Mouse (Mus musculus) hindbrain, embryonic 16.5 days (tissue): Measurements from ENCODE around the gene Nemf. TPM values are rescaled to one million over a fixed set of nuclear protein-coding genes. Genes with fewer than 3 reads are reported as not detected.

ENCODE experiments used
- ATAC-seq: fragments of 200-750 bp; cut with Nextera tagmentation; 2 replicates; pipeline ENCODE4 v1.8.0; 2017; ENCODE audit warnings: moderate TSS enrichment, moderate library complexity
- H3K27ac ChIP-seq: fragments of 300-500 bp; sonication (generic); 2 replicates; pipeline ENCODE4 v1.5.1; 2014; ENCODE audit warnings: low read depth, mild to moderate bottlenecking, control low read depth, low read length, moderate library complexity
- H3K27me3 ChIP-seq: fragments of 300-500 bp; sonication (generic); replicated peaks from 2 replicates; pipeline ENCODE4 v1.6.1; 2014; ENCODE audit warnings: low read length; ENCODE audit not compliant: control insufficient read depth, insufficient read depth
- H3K36me3 ChIP-seq: fragments of 300-500 bp; sonication (generic); 2 replicates; pipeline ENCODE4 v1.6.1; 2014; ENCODE audit warnings: mild to moderate bottlenecking, low read length, moderate library complexity, mixed read lengths; ENCODE audit not compliant: control insufficient read depth, insufficient read depth
- H3K4me1 ChIP-seq: fragments of 300-500 bp; sonication (generic); 2 replicates; pipeline ENCODE4 v1.6.1; 2014; ENCODE audit warnings: low read depth, low read length; ENCODE audit not compliant: control insufficient read depth, insufficient read depth
- H3K4me2 ChIP-seq: fragments of 300-500 bp; sonication (generic); 2 replicates; pipeline ENCODE4 v1.6.1; 2014; ENCODE audit warnings: mild to moderate bottlenecking, low read length, control low read depth, moderate library complexity
- H3K4me3 ChIP-seq: fragments of 300-500 bp; sonication (generic); 2 replicates; pipeline ENCODE4 v1.5.1; 2014; ENCODE audit warnings: mild to moderate bottlenecking, low read length, control low read depth, moderate library complexity
- H3K9ac ChIP-seq: fragments of 300-500 bp; sonication (generic); 2 replicates; pipeline ENCODE4 v1.6.1; 2014; ENCODE audit warnings: low read depth, mild to moderate bottlenecking, control low read depth, low read length, moderate library complexity
- H3K9me3 ChIP-seq: fragments of 300-500 bp; sonication (generic); 2 replicates; pipeline ENCODE4 v1.6.1; 2014; ENCODE audit warnings: mild to moderate bottlenecking, low read length, moderate library complexity; ENCODE audit not compliant: control insufficient read depth
- WGBS: fragments of 180-500 bp; shearing (Covaris S2); extraction: QIAGEN DNeasy Blood & Tissue Kit; methylation state at CpG from one replicate; pipeline ENCODE4 v1.1.7; 2014; 5-methylcytosine and 5-hydroxymethylcytosine counted together
- polyA plus RNA-seq: library from polyadenylated mRNA; unstranded; fragments of >200 nt; fragmentation: Nextera tagmentation; extraction: Ambion mirVana; gene quantifications from 2 replicates; pipeline ENCODE4 v1.2.1, GENCODE M21; 2015

Gene Nemf
- polyA plus RNA-seq, 1 experiment from 2014 or later: 85.0 TPM

DNA sequence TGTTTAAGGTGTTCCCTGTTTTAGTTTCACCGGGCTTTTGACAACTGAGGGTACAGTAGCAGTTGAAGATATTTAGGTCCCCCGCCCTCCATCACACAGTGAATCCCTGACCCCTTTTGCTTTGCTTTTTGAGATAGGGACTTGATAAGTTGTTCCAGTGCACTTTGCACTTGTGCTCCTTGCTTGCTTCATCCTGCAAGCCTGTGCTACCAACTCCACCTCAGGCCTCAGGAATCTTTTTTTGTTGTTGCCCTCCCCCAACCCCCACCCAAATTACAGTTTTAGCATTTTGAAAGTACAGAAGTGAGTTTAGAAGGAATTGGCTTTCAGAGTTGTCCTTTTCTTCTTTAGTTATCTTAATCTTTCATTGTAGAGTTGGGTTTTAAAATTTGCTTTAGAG, 19.2 kb upstream of the Nemf start:
- H3K9me3 ChIP-seq: no peaks in the 10 kb centered on the region
- ATAC-seq: no peak
- no peaks in the 10 kb centered on the region for H3K36me3 ChIP-seq
- H3K27me3 ChIP-seq: no peaks in the 10 kb centered on the region
- 96% methylated on average over 2 of the region's 2 CpGs for WGBS
- no peak overlapping the region for H3K4me3 ChIP-seq
- no peak overlapping the region for H3K9ac ChIP-seq
- H3K27ac ChIP-seq: no peak overlapping the region
- peaks cover 17% of the 10 kb centered on the region for H3K4me1 ChIP-seq
- no peak overlapping the region for H3K4me2 ChIP-seq

DNA sequence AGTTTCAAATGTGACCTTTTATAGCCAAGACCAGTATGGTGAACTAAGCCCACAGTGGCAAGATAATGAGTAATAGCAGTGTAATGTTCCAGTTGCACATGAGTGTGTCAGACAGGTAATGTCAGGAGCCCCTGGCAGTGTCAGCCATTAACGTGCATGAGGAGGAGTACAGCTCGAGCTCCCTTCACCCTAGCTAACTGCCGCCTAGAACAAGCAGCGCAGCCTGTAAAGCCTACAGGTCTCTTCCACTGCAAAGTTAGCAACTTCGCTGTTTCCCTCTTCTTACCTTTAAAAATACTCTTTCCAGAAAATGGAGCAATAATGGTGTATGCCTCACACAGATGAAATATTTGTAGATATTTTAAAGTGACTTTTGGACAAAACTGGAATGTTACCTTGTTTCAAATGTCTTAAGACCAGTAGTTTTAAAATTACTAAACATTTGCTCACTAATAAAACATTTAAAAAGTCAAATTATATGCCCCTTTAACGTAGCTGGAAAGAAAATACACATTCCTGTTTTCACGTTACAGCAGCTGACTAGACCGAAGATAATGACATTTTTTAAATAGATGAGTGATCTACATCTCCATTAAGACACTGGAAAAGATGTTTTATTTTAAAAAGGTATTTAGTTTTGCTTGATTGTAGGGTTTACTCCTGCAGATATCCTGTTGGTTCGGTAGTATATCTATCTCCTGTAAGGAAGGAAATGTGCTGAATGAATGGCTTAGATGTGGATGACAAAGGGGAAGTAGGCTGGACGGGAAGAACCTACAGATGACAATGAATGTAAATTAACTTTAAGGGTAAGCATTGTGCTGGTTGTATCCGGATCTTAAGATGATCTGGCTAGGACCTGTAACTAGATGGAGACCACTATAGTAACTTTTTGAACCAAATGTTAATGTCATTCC, 17.1 kb upstream of the Nemf start:
- 39% methylated on average over 11 of the region's 11 CpGs for WGBS
- peak overlapping the region; percentile 47 for H3K9ac ChIP-seq
- H3K27me3 ChIP-seq: no peaks in the 10 kb centered on the region
- no peak for ATAC-seq
- H3K27ac ChIP-seq: no peak overlapping the region
- H3K4me2 ChIP-seq: peak overlapping the region; percentile 97
- H3K4me1 ChIP-seq: peaks cover 17% of the 10 kb centered on the region
- no peaks in the 10 kb centered on the region for H3K9me3 ChIP-seq
- H3K4me3 ChIP-seq: peak overlapping the region; percentile 100
- no peaks in the 10 kb centered on the region for H3K36me3 ChIP-seq

- peak overlapping the region; percentile 93 for H3K27ac ChIP-seq
- 0% methylated on average over 42 of the region's 42 CpGs for WGBS
- H3K9ac ChIP-seq: peak overlapping the region; percentile 97
- H3K4me3 ChIP-seq: peak overlapping the region; percentile 100
- 0 out of 2 replicates have a peak, but pooled peaks have one; percentile 10 for ATAC-seq
- no peaks in the 10 kb centered on the region for H3K9me3 ChIP-seq
- H3K4me1 ChIP-seq: peaks cover 17% of the 10 kb centered on the region
- no peaks in the 10 kb centered on the region for H3K27me3 ChIP-seq
- H3K4me2 ChIP-seq: peak overlapping the region; percentile 97
- no peaks in the 10 kb centered on the region for H3K36me3 ChIP-seq
Measured at GRCm38 (mm10) chr12:69372731-69373331, 15.9 kb upstream of the Nemf start.

GRCm38 (mm10) chr12:69371854-69372671, 15.1 kb upstream of the Nemf start, which contains the start of the genes Arf6 and Gm9887:
Gene Arf6 (plus strand): TSS chr12:69372150.
Gene Gm9887 (minus strand): TSS chr12:69372458.
- no peaks in the 10 kb centered on the region for H3K27me3 ChIP-seq
- peak; percentile 95 for ATAC-seq
- H3K27ac ChIP-seq: peak within 1 kb of the TSS; percentile 93
- H3K9me3 ChIP-seq: no peaks in the 10 kb centered on the region
- peak within 1 kb of the TSS; percentile 97 for H3K9ac ChIP-seq
- H3K4me1 ChIP-seq: peaks cover 17% of the 10 kb centered on the region
- H3K4me3 ChIP-seq: peak within 1 kb of the TSS; percentile 100
- WGBS: under 1% methylated on average over 81 of the region's 121 CpGs
- no peaks in the 10 kb centered on the region for H3K36me3 ChIP-seq
- H3K4me2 ChIP-seq: peak within 1 kb of the TSS; percentile 97

DNA sequence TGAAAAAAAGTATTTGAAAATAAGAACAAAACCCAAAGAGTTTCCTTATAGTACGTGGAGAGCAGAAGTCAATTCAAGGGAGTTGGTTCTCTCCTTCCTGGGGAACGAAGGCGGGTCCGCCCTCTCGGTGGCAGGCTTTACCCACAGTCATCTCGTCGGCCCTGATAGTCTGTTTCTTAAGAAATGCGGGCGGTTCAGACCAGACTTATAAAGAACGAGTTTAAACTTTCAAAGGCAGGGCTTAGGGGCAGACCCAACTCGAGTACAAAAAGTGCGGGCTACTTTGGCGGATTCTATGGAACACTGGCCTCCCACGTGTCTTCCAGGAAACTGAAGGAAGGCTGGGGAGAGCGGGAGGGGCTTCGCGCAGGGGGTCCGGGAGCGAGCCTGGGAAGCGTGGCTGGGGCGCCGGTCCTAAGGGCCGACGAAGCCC, 14.5 kb upstream of the Nemf start:
- Histone ChIP-seq H3K9ac (peak overlapping the region; percentile 83), H3K4me1 (peaks cover 17% of the 10 kb centered on the region), H3K27ac (peak overlapping the region; percentile 93), H3K4me2 (peak overlapping the region; percentile 70), H3K9me3 (no peaks in the 10 kb centered on the region), H3K4me3 (peak overlapping the region; percentile 100), H3K27me3 (no peaks in the 10 kb centered on the region), H3K36me3 (no peaks in the 10 kb centered on the region)
- ATAC-seq: peak; percentile 93
- WGBS: under 1% methylated on average over 22 of the region's 24 CpGs

GRCm38 (mm10) chr12:69370936-69371335, 14.0 kb upstream of the Nemf start:
- H3K36me3 ChIP-seq: no peaks in the 10 kb centered on the region
- H3K4me2 ChIP-seq: peak overlapping the region; percentile 70
- H3K27me3 ChIP-seq: no peaks in the 10 kb centered on the region
- H3K27ac ChIP-seq: peak overlapping the region; percentile 93
- ATAC-seq: no peak
- H3K9me3 ChIP-seq: no peaks in the 10 kb centered on the region
- H3K4me3 ChIP-seq: peak overlapping the region; percentile 100
- peak overlapping the region; percentile 83 for H3K9ac ChIP-seq
- peaks cover 17% of the 10 kb centered on the region for H3K4me1 ChIP-seq
- 16% methylated on average over 7 of the region's 7 CpGs for WGBS

GRCm38 (mm10) chr12:69367557-69367956, 10.6 kb upstream of the Nemf start:
- Histone ChIP-seq H3K9me3 (no peaks in the 10 kb centered on the region), H3K27me3 (no peaks in the 10 kb centered on the region), H3K4me1 (peaks cover 3% of the 10 kb centered on the region), H3K4me3 (no peak overlapping the region), H3K4me2 (no peak overlapping the region), H3K9ac (no peak overlapping the region), H3K36me3 (no peaks in the 10 kb centered on the region), H3K27ac (no peak overlapping the region)
- no peak for ATAC-seq
- WGBS: 70% methylated on average over 2 of the region's 2 CpGs

- H3K9me3 ChIP-seq: no peaks in the 10 kb centered on the region
- peaks cover 5% of the 10 kb centered on the region for H3K4me1 ChIP-seq
- H3K4me2 ChIP-seq: no peak overlapping the region
- no peak overlapping the region for H3K9ac ChIP-seq
- H3K36me3 ChIP-seq: no peaks in the 10 kb centered on the region
- no peak overlapping the region for H3K27ac ChIP-seq
- no peak overlapping the region for H3K4me3 ChIP-seq
- no peaks in the 10 kb centered on the region for H3K27me3 ChIP-seq
- ATAC-seq: no peak
Measured at GRCm38 (mm10) chr12:69366424-69366823, 9.5 kb upstream of the Nemf start.
